Mouse (Mus musculus): ENCODE measurements around the gene Med18.

GRCm38 (mm10) chr4:132474631-132475030, 10.9 kb upstream of the Med18 start:
- TF ChIP-seq POLR2A (IDR thresholded peaks at IDR 0.05; ENCODE audit: borderline replicate concordance, low read depth, low read length) (no peak), CTCF (IDR thresholded peaks at IDR 0.05; ENCODE audit: low read depth, low read length) (no peak)
